Mouse (Mus musculus) heart, adult 2 months (tissue): ENCODE data around the gene Muc3.
A peak's percentile ranks its signal among the peaks of the same experiment; 100 is the strongest.

Experiments used
- CTCF ChIP-seq: fragments of 200-600 bp; IDR thresholded peaks from 2 replicates; pipeline ENCODE4 v1.8.1; 2022; ENCODE audit warnings: antibody characterized with exemption, mild to moderate bottlenecking, moderate library complexity
- POLR2A ChIP-seq: fragments of 200-500 bp; IDR thresholded peaks from 2 replicates; pipeline ENCODE4 v1.6.1; 2011; ENCODE audit warnings: mild to moderate bottlenecking, low read depth, low read length, control low read depth; ENCODE audit not compliant: insufficient read depth

GRCm38 (mm10) chr5:137159461-137159860 is 10.3 kb upstream of the Muc3 start:
- TF ChIP-seq CTCF (peak; percentile 78), POLR2A (no peak)
